Mouse (Mus musculus) ES-E14 (cell line): Measurements from ENCODE around the gene Mnx1. TPM values are rescaled to one million over a fixed set of nuclear protein-coding genes. Genes with fewer than 3 reads are reported as not detected.

ENCODE experiments used
- DNase-seq: peaks from one replicate; pipeline ENCODE4 v3.0.0-alpha.2; 2013; ENCODE audit warnings: low read depth, low spot score
- H3K27ac ChIP-seq: 2 replicates; pipeline ENCODE4 v1.5.1; 2012; ENCODE audit warnings: low read depth, mild to moderate bottlenecking, low read length, moderate library complexity, mixed read lengths; ENCODE audit not compliant: poor library complexity, insufficient read depth, severe bottlenecking
- H3K36me3 ChIP-seq: 2 replicates; pipeline ENCODE4 v1.6.1; 2012; ENCODE audit warnings: mild to moderate bottlenecking, low read length, moderate library complexity, mixed read lengths; ENCODE audit not compliant: control insufficient read depth, poor library complexity, insufficient read depth, severe bottlenecking
- H3K4me1 ChIP-seq, 2 experiments: fragments of 150-350 bp in 1 of 2; sonication (generic) in 1 of 2; 2 replicates each; pipeline ENCODE4 v1.6.1; 2012; ENCODE audit warnings: low read length in 2 of 2, mild to moderate bottlenecking in 1 of 2, mixed read lengths in 1 of 2; ENCODE audit not compliant: control insufficient read depth in 2 of 2, insufficient read depth in 2 of 2, poor library complexity in 1 of 2
- H3K4me3 ChIP-seq, 2 experiments: fragments of 150-350 bp in 1 of 2; sonication (generic) in 1 of 2; 2 replicates each; pipeline ENCODE4 v1.5.1; 2012; ENCODE audit warnings: low read length in 2 of 2, low read depth in 1 of 2, mild to moderate bottlenecking in 1 of 2, mixed read lengths in 1 of 2; ENCODE audit not compliant: insufficient read depth in 1 of 2, poor library complexity in 1 of 2, severe bottlenecking in 1 of 2
- H3K9ac ChIP-seq: 2 replicates; pipeline ENCODE4 v1.6.1; 2012; ENCODE audit warnings: low read depth, mild to moderate bottlenecking, low read length, mixed read lengths; ENCODE audit not compliant: poor library complexity, insufficient read depth, severe bottlenecking
- H3K9me3 ChIP-seq: fragments of 150-350 bp; sonication (generic); 2 replicates; pipeline ENCODE4 v1.6.1; 2012; ENCODE audit warnings: low read depth, mild to moderate bottlenecking, low read length; ENCODE audit not compliant: control insufficient read depth, insufficient read depth
- CHD2 ChIP-seq: IDR thresholded peaks from 2 replicates; pipeline ENCODE4 v1.6.1; 2014; ENCODE audit warnings: mild to moderate bottlenecking, low read depth, low read length, inconsistent platforms
- HCFC1 ChIP-seq: IDR thresholded peaks from 2 replicates; pipeline ENCODE4 v1.6.1; 2012; ENCODE audit warnings: low read length, inconsistent platforms, borderline replicate concordance; ENCODE audit not compliant: insufficient read depth
- MAFK ChIP-seq: IDR thresholded peaks from 2 replicates; pipeline ENCODE4 v1.6.1; 2014; ENCODE audit warnings: mild to moderate bottlenecking, low read depth, low read length, inconsistent platforms; ENCODE audit not compliant: insufficient read depth
- ZC3H11A ChIP-seq: IDR thresholded peaks from 2 replicates; pipeline ENCODE4 v1.6.1; 2012; ENCODE audit warnings: low read depth, mild to moderate bottlenecking, inconsistent platforms, low read length, borderline replicate concordance
- ZNF384 ChIP-seq: IDR thresholded peaks from 2 replicates; pipeline ENCODE4 v1.6.1; 2012; ENCODE audit warnings: low read depth, low read length, inconsistent platforms
- in situ Hi-C, 2 experiments: fragments of 600-800 bp; cut with MboI; formaldehyde crosslinking; loops; one replicate each; pipeline ENCODE4 v1.15.1; 2025; ENCODE audit warnings: low sequenced_read_pairs in 2 of 2, inconsistent platforms in 1 of 2; ENCODE audit not compliant: unreplicated experiment in 2 of 2
- total RNA-seq: library from RNA; depleted of rRNA; stranded (reverse); fragments of 300-350 nt; gene quantifications from 2 replicates; pipeline ENCODE4 v1.2.3, GENCODE M21; 2012

The Mnx1 gene
- total RNA-seq, 1 experiment, result 0.13 TPM

GRCm38 (mm10) chr5:29479198-29479593 is 926 bp upstream of the Mnx1 start:
- H3K27ac ChIP-seq, result no peak overlapping the region
- peak overlapping the region; percentile 59 to 66; a peak in 3 of 4 replicates for H3K4me3 ChIP-seq
- H3K9ac ChIP-seq, result no peak overlapping the region
- in situ Hi-C loops, result loop anchor here (5.0 to 10.0 kb wide), 4 partner anchors 1014 to 1314 kb away; partner anchors contain the start of genes En2 (in 2 of the 2) and Shh (in 1 of the 2)
- H3K4me1 ChIP-seq, result 0 out of 4 replicates have a peak, but pooled peaks cover 0 to 4% of the 10 kb centered on the region in 2 experiments
- DNase-seq, result no peak
- no peaks in the 10 kb centered on the region for H3K9me3 ChIP-seq
- no peaks in the 10 kb centered on the region for H3K36me3 ChIP-seq
- TF ChIP-seq ZNF384, result no peak
- TF ChIP-seq HCFC1, result no peak
- TF ChIP-seq CHD2, result no peak
- no peak for TF ChIP-seq MAFK
- TF ChIP-seq ZC3H11A, result no peak

- H3K4me1 ChIP-seq, result peaks cover 0 to 9% of the 10 kb centered on the region in 2 experiments; a peak in 1 of 4 replicates
- H3K9me3 ChIP-seq, result no peaks in the 10 kb centered on the region
- in situ Hi-C loops, result loop anchor here (5.0 to 10.0 kb wide), 4 partner anchors 1013 to 1313 kb away; partner anchors contain the start of genes En2 (in 2 of the 2) and Shh (in 1 of the 2)
- H3K36me3 ChIP-seq, result no peaks in the 10 kb centered on the region
- no peak overlapping the region for H3K27ac ChIP-seq
- no peak for DNase-seq
- peak overlapping the region; percentile 36; the same call in 1 of the 2 replicates for H3K9ac ChIP-seq
- peak overlapping the region; percentile 59 to 66 for H3K4me3 ChIP-seq
- TF ChIP-seq CHD2 (no peak), MAFK (no peak), HCFC1 (no peak), ZC3H11A (no peak), ZNF384 (no peak)
Observed at GRCm38 (mm10) chr5:29477474-29478207, 629 bp downstream of the Mnx1 start.

DNA sequence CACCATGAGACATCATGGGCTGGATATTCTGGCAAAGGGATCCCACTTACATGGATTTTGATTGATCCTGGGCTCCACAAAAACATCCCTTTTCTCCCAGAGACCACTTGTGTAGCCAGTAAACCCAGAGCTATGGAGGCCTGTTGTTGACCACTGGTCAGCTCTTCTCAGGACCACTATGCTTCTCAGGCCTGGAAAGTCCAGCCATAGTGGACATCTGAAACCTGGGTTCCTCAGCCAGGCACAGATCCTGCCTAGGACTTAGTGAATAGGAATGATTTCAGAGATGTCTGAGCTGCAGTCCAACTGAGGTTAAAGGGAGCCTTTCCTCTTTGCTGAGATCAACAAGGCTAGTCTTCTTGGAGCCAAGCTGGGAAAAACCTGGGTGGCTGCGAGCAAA is 2.2 kb downstream of the Mnx1 start:
- DNase-seq, result no peak
- in situ Hi-C loops, result loop anchor here (5.0 to 10.0 kb wide), 4 partner anchors 1011 to 1311 kb away; partner anchors contain the start of genes En2 (in 2 of the 2) and Shh (in 1 of the 2)
- H3K36me3 ChIP-seq, result no peaks in the 10 kb centered on the region

DNA sequence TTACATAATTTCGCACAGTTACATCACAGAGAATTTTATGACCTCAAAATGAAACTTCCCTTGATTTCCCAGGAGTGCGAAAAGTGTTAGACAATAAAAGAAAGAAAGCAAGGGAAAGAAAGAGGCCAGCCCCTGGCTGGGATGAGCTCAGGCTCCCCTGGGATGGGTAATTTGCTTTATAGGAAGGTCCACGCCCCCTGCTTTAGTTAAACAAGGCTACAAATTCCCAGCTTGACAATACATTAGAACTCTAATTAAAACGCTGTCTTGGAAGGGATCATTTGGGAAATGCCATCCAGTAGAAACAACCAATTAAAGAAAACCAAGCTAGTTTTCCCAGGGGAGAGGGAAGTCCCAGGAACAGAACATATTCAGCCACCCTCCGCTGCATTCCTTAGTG is 2.7 kb downstream of the Mnx1 start:
- Histone ChIP-seq H3K9me3 (no peaks in the 10 kb centered on the region), H3K27ac (no peak overlapping the region), H3K4me1 (peaks cover 0 to 9% of the 10 kb centered on the region in 2 experiments; a peak in 1 of 4 replicates), H3K36me3 (no peaks in the 10 kb centered on the region), H3K9ac (no peak overlapping the region), H3K4me3 (no peak overlapping the region)
- in situ Hi-C loops, result loop anchor here (5.0 to 10.0 kb wide), 4 partner anchors 1011 to 1311 kb away; partner anchors contain the start of genes En2 (in 2 of the 2) and Shh (in 1 of the 2)
- no peak for TF ChIP-seq CHD2
- TF ChIP-seq MAFK, result no peak
- no peak for TF ChIP-seq ZNF384
- TF ChIP-seq HCFC1, result no peak
- TF ChIP-seq ZC3H11A, result no peak
- DNase-seq, result no peak

More for the DNA sequence above, 2.2 kb downstream of the Mnx1 start:
- no peak overlapping the region for H3K4me3 ChIP-seq
- H3K9ac ChIP-seq, result no peak overlapping the region
- peaks cover 0 to 9% of the 10 kb centered on the region in 2 experiments; a peak in 1 of 4 replicates for H3K4me1 ChIP-seq
- no peak overlapping the region for H3K27ac ChIP-seq
- H3K9me3 ChIP-seq, result no peaks in the 10 kb centered on the region
- TF ChIP-seq MAFK (no peak), CHD2 (no peak), ZNF384 (no peak), ZC3H11A (no peak), HCFC1 (no peak)
